Mouse (Mus musculus): ENCODE measurements around the gene Gm9008.
"Not testable (repeated sequence)": the region's sequence is repeated elsewhere in the genome, so short reads cannot be mapped to it uniquely, and the experiment has no call there.

Gene Gm9008

DNA sequence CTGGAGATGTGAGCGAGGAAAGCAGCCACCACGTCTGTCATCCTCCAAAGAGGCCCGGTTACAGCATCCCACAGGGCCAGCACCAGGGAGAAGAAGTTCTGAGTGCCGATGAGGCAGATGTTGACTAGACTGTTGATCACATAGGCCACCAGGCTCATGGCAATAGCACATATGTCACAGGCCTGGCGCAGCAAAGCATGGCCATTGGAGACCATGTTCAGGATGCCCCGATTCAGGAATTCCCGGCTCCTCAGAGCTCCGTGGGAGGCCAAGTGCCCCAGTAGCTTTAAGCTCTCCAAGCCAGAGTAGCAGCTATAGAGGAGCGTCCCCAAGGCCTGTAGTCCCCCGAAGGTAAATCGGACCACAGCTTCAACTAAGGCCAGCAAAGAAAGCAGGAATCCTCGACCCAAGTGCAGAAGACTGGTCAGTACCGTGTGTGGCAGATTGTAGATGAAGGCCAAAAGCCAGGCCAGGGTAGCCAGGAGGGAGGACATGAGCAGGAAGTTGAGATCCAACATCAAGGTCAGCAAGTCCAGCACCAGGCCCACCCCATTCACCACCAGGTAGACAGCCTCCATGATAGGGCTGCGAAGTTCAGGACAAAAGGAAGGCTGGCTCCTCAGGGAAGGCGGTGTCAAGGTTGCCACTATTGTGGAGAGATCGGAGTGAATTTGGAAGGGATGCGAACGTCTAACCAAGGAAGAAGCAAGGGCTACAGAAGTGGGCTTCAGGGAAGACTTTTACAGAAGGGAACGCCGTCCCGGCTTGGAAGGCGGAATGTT is at the start of gene Gm9008:
Gm9008 (minus strand) TSS at position 731 of the 782 bp plus-strand sequence.
- not testable (repeated sequence) for DNase-seq

DNA sequence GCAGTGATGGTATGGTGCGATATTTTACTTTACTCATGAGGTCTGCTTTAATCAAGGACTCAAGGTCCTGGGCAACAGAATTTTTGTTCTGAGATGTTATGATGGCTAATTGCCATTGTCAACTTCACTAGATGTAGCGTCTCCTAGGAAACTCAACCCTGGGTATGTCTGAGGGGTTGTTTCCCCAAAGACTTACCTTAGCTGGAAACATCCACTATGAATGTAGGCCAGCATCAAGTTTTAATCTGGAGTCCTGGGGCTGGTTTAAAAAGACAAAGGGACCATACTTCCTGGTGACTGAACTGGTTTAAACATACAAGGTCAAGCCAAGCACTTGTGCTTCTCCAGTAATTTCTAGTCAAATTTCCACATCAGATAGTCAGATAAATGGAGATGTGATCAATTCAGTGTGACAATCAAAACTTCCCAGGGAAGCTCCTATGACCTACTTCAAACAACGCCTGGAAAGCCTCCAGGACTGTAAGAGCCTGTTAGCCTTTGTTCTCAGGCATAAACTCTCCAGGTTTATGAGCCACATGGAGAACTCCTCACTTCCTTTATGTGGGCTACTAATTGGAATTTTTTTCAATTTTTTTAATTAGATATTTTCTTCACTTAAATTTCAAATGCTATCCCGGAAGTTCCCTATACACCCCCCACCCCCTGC is 24.5 kb upstream of the Gm9008 start:
- no peak for DNase-seq

GRCm38 (mm10) chr6:76510200-76510599 is 12.6 kb upstream of the Gm9008 start:
- DNase-seq, result no peak

GRCm38 (mm10) chr6:76496335-76496734 is 1.2 kb downstream of the Gm9008 start:
- not testable (repeated sequence) for DNase-seq

DNA sequence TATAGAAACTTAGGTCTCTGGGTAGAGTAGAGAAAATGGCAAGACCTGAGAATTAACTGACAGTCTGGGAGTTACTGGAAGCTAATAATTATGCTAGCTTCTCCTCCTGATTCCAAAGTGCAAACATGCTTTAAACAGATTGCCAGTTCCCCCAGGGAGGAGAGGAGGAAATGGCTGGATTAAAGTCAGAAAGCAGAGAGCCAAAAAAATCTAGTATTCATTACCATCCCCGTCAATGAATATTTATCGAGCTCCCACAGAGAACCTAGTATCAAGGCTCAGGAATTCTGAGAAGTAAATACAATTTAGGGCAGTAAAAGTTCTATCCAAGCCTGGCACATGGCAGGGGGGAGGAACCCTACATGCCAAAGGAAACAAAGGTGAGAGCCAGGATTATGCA is 29.4 kb downstream of the Gm9008 start:
- DNase-seq, result no peak
